Mouse (Mus musculus) layer of hippocampus, adult 9-11 months (tissue): ENCODE data around the gene St13.

ENCODE experiments used
- DNase-seq: peaks from one replicate; pipeline ENCODE4 v3.0.0; 2022

The St13 gene

DNA sequence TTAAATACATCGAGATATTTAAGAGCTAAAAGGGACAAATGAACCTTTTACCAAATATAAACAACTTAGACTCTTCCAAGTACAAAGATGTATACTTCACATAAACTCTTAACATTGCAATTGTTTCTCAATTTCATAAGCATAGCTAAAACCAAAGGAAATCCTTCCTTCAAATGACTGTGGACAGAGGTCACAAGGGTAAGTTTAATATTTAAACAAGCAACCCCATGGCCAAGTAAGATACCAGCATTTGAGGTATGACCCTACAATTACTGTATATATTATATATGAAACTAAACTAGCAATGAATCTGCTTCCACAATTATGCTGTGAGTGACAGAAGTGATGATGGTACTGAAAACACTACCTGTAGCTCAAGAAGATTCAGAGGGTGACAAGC is 35.6 kb downstream of the St13 start:
- no peak for DNase-seq

DNA sequence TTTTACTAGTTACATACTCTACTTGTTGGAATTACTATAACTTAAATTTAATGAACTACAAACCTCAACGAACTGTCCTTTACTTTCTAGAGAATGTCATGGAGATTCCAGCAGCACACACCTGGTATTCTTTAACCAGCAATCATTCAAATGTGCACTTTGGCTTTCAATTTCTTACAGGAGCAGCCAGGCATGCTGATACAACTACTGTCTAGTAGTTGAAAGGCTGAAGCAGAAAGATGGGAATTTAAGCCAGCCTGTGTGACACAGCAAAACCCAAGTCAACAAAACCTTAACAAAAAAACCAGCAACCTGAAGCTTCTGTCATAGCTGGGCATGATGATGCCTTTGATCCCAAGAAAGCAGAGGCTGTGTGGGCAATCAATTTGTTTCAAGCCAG is 37.4 kb downstream of the St13 start:
- no peak for DNase-seq

DNA sequence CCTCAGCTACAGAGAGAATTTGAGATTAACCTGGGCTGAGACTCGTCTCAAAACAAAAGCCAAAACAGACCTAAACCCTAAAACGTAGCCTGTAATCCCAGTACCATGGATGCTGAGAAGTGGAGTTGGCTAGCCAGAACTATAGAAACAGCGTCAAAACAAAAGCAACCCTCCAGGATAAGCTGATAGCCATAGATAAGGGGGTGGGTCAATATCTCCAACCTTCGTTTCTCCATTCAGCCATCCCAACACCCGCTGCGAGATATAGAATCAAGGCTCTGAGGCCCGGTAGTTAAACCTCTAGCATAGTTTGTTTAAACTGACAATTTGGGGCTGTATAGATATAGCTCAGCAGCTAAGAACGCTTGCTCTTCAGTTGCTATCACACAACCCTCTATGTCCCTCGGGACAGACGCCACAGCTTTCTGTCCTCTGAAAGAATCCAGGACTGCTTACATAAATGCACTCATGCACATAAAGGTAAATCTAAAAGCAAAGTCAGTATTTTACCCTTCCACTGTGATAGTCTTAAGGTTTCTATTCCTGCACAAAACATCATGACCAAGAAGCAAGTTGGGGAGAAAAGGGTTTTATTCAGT is 38.4 kb downstream of the St13 start:
- DNase-seq = no peak

DNA sequence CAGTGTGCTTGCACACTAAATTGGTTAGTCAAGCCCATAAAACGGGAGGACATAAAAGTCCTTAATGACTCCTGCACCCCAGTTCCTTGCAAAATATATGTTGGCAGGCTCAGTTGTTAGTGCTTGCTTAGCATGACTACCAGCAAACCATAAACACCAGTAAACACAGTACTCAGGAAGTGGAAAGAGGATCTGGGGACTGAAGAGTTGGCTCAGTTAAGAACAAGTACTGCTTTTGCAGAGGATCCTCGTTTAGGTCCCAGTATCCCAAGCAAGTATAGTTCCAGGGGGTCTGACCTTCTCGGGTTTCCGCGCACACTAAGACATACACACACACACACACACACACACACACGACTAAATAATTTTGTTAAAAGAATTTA is 38.9 kb downstream of the St13 start:
- DNase-seq = no peak

DNA sequence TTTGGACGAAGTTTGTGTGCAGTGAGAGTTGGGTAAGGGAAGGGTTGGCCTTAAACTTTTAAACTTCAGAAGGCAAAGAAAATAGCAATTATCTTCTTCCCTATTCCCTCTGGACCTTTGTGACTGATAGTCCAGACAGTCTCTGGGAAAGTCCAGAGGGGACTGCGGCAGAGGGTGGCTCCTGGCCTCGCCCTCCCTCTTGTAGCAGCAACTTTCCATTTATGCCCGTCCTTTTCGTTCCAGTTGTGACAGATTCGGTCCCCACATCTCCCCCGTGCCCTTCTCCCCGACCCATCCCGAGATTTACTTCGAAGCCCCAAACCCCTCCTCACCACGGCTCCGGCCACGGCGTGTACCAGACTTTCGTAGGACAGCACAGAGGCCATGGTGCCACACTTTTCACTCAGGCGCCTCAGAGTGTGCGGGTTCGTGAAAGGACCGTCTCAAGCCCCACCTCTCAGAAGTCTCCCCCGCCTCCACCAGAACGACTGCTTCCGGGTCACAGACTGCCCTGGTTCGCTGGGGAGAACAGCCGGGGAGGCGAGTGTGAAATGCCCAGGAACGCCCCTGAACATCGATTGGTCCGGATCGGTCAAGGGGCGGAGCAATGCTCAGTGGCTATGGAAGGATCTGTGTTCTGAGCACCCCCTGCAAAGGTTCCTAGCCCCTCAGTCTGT is 39.4 kb downstream of the St13 start, which contains the start of gene Slc25a17:
Gene Slc25a17 (minus strand): TSS at position 468 of the 677 bp plus-strand sequence.
- DNase-seq = peak; percentile 95

DNA sequence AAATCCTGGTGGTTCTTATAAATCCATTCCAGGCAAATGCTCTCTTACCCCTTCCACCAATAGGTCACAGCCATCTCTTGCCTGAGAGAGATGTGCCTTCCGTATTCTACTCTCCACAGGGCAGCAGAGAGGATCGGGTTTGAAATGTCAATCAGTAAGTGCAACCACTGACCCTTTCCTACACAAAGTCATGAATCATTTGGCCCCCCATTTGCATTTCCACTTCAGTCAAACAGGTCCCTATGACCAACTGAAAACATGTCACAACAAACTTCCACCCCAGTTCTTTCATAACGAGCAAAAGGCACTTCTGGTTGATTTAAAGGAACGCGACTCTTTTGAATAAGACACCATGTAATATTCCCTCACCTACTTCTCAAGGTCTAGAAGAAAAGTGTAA is 40.5 kb downstream of the St13 start:
- DNase-seq = no peak

DNA sequence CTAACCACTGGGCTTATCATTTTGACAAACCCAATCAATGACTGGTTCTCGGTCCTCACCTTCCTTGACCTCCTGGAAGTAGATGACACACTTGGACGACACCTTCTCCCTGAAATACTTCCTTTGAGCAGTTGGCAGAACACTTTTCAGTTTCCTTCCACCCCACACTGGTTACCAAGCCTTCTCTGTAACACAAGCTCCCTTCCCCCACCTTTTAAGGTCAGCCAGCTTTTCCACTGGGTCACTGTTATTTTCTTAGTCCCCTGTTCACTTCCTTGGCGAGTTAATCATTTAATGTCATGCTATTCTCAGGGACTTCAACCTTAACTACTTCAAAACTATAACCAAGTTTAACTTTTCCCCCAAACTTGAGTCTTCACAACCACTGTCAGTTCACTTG is 40.9 kb downstream of the St13 start:
- DNase-seq = no peak

DNA sequence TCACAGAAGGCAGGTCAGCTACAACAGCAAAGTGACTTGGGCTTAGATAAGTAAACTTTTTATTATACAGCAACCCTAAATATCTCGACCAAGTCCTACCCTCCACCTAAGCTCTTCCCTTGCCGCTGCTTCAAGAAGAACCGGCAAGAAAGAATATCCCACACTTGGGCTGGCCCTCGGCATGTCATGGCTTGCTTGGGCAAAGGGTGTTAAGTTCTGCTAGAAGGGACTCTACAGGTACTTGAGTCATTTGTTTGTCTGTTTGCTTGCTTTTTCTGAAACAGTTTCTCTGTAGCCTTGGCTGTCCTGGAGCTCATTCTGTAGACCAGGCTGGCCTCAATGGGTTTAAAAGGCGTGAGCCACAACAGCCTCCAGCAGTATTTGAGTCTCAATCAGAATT is 42.9 kb downstream of the St13 start:
- no peak for DNase-seq

DNA sequence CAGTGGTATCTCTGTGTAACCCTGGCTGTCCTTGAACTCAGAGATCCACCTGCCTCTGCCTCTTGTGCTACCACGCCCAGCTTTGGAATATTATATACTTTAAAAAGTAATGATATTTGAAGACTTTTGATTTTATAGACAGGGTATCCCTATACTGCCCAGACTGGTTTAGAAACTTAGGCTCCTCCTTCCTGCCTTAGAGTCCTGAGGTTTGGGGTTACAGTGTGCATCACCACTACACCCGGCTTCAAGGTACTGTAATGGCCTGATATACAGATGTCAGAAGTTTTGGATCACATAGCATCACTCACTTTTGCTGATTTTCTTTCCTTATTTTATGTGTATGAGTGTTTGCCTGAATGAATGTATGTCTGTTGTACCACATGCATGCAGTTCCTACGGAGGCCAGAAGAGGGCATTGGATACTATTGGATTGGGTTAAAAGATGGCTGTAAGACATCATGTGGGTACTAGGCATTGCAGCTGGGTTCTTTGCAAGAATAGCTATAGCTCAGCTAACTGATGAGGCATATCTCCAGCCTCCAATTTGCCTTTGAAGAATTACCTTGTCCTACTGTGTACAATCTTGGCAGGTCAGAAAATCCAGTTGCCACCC is 44.6 kb downstream of the St13 start:
- DNase-seq = no peak

DNA sequence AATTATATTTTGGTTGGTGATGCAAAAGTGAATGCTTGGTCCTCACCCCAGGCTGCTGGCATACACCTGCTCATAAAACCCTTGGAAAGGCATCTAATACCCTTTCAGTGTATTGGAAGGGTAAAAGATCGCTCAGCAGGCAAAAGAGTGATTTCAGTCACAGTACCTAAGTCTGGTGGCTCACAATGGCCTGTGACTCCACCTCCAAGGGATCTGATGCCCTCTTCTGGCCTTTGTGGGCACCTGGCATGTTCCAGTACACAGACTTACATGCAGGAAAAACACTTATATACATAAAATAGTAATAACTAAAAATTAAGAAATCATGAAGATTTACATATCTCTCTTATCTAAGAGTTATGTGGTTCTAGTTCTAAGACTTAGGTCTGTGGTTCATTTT is 47.2 kb downstream of the St13 start:
- no peak for DNase-seq

DNA sequence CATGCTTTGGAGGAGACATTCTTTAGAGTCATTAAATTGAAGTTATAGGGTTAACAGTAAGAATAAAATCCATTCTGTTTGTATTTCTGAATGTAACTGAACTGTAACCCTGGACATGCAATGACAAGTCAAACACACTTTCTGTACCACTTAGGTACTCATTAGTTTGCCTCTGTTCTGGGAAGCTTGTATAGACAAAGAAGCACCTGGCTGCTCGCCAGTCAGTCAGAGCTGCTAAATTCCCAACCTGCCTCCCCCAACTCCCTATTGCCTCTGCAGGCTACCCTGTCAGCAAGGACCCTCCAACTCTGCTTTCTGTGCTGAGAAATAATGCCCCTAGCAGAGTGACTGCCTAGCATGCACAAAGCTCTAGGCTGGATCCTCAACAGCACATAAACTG is 49.5 kb downstream of the St13 start:
- no peak for DNase-seq

DNA sequence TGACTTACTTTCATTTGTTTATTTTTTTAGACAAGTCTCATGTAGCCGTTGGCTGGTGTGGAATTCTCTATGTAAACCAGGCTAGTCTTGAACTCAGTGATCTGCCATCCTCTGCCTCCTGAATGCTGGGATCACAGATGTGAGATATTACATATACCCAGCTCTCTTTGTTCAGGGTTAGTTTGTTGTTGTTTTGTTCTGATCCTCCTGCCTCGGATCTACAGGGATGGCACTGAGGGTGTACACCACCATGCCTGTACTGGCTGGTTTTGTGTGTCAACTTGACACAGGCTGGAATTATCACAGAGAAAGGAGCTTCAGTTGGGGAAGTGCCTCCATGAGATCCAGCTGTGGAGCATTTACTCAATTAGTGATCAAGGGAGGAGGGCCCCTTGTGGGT is 51.5 kb downstream of the St13 start:
- DNase-seq = no peak

DNA sequence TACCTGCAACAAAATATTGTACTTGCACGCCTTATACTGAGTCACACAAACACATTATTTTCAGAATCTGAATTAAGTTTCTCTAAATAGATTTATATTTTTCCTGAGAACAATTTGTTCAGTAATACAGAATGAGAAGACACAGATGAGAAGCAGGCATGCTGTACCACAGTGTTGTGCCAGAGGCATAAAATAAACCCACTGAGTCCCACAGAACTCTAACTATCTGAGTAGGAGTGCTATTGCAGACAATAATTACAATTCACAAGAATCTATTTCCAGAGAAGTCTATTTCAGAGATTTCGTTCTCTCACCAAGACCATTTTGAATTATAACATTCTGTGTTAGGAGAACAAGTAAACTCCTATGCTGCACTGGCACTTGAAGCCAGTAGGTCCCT is 52.4 kb downstream of the St13 start:
- DNase-seq = peak; percentile 75

DNA sequence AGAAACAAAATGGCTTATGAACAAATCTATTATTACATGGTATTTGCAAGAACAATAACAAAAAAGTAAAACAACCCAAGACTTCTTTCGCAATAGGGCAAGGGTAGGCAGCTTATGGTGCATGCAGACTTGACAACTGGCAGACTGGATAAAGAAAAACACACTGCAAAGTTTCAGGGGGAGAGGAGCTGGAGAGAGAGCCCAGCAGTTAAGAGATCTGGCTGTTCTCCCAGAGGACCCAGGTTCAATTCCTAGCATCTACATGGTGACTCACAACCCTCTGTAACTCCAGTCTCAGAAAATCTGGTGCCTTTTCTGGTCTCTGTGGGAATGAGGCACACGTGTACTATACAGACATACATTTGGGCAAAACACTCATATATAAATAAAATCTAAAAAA is 58.5 kb downstream of the St13 start:
- DNase-seq = peak; percentile 28

DNA sequence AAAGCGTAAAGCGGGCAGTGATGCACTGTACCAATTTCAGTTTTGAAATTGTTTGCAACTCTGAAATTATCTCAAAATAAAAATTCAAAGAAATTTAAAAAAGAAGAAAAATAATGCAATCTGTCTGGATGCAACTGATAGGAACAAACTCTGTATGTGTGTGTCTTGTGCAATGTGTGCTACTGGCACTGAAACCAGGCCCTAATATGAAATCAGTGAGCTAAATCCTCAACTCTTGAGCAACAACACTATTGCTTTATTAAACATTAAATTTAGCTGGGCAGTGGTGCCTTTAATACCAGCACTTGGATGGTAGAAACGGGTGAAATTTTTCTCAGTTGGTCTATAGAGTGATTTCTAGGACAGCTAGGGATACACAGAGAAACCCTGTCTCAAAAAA is 60.7 kb downstream of the St13 start:
- DNase-seq = no peak

DNA sequence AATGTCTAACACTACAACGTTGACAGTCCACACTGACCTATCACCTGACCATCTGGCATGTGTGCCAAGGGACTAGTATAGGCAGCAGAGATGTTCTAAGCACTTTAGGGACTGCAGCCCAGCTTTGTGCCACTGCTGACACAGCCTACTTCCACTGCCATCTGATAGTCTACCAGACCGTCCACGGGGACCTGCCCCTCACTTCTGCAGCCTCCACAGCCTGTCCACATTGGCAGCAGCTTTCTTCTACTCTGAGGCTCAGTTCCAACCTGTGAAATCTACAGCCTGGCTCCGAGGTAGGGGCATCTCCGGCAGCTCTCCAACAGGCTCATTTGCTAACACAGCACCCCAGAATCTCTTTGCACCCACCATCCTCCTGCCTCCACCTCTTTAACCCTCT is 63.4 kb downstream of the St13 start:
- DNase-seq = no peak

DNA sequence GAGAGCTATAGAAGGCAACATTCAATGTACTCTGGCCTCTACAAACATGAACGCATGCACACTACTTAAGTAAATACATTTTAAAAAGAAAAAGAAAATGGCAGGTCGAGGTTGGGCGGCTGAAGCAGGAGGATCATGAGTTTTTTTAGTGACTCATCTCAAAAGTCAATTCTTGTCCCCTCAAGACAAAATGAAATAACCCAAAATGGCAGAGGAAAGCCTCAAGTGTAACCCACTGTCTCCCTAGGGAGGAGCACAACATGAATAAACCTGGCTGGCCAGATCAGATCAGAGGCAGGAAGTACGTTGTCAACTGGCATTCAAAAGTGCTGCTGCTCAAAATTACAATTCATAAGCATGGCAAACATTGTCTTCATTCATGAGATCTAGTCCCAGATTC is 67.4 kb downstream of the St13 start:
- no peak for DNase-seq

DNA sequence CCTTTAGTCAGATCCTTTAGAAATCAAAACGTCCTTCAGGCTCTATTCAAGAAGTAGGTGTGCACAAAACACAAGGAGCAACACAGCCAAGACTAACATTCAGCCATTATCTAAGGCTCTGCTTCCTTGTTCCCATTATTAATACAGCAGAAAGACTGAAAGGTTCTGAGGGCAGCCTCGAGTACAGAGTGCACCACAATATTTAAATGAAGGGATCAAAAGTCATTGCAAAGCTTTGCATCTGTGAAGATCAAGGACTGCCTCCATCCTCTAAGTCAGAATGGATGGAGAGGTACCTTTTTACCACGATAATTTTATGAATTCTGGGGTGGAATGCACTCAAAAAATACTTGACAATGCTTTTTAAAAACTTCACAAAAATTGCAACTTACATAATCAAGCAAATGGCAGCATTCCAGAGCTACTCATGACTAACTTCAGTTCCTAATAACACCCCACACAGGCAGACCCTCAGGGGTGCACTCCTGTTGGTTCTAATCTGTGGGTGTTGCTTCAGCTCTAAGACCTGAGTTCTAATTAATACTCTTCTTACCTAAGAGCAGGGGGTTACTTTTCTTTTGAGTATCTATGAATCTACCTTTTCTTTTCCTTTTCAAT is 69.0 kb downstream of the St13 start:
- DNase-seq = no peak

DNA sequence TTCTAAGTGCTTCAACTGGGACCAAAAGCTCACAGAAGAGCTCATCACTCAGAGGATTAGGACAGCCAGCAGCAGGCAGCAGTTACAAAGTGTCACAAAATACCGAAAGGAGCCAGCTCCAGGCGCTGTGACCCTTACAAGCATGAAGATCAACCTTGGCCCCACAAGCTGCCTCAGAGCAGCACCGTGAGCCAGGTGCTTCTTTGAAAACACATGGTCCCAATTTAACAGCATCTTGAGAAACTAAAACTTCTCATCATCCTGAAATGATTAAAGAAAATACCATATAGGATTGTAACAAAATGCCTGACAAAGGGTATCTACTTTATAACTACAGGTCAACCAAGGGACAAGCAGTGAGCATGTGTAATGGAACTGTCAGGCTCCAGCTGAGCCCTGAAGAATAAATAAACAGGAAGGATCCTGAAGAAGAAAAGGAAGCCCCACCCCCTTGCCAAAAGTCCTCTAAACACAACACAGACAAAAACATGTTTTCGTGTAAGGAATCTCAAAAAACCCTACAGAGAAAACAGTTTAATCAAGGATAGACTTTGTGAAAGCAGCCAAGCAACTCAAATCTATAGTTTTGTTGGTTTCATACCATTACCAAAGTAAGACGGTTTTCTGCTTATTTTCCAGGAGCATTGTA is 70.0 kb downstream of the St13 start:
- DNase-seq = no peak

DNA sequence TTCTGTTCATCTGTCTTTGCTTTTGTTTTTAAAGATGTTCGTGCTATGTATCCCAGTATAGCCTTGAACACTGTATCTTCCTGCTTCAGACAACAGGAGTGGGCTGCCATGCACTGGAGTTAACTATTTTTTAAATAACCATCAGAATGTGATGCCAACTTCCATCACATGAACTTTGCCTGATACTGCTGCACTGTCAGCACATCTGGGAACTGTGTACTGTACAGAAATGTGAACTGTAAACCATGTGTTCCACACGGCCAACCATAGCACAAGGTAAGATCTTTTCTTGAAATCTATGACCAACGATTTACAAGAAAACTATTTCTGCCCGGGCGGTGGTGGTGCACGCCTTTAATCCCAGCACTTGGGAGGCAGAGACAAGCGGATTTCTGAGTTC is 72.4 kb downstream of the St13 start:
- DNase-seq = no peak

DNA sequence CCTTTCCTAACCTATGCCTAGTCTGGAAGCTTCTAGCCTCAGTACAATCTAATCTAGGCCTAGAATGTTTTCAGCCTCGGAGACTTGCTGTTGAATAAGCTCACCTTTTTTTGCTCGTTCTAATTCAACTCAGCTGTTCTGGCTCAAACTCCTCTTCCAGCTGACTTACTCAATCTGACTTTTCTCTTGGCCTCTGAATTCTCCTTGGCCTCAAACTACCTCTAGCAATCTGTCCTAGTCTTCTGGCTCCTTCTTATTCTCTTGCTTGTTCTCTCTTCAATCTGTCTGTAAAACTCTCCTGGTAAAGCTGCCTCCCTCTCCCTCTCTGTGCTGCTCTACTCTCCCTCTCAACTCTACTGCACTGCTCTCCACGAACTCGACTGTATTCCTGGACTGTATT is 74.9 kb downstream of the St13 start:
- DNase-seq = no peak

DNA sequence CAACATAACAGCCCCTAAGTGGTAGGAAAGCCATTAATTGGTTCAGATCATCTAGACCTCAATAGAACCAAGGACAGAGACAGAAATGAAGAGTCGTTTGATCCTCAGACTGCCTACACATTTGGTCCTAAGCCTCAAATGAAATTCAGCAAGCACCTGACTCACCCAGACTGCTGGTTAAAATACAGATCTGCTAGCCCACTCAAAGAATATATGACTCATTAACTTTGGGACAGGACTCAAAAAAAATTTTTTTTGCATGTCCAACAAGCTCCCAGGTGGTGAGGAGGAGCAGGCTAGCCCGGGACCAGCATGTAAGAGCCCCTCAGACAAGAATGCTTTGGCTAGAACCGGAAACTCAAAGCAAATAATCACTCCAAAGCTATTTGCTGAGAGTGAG is 79.7 kb downstream of the St13 start:
- peak; percentile 19 for DNase-seq

DNA sequence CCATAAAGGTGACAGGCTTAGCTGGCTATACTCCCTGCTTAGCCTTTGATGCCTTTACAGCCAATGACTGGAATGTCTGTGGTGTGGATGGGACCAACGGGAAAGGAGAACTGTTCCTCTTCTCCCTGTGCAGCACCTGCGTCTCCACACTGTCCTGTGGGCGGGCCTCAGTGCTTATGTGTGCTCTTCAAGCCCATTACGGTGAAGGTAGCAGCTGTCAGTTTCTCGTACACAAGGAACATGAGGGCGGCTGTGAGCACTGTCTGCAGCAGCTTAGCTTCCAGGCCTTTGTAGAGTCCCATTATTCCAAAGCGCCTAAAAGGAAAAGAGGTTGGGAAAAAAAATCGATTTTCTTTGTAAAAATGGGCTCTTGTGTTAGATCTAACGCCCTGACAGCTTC is 80.4 kb downstream of the St13 start:
- peak; percentile 24 for DNase-seq

DNA sequence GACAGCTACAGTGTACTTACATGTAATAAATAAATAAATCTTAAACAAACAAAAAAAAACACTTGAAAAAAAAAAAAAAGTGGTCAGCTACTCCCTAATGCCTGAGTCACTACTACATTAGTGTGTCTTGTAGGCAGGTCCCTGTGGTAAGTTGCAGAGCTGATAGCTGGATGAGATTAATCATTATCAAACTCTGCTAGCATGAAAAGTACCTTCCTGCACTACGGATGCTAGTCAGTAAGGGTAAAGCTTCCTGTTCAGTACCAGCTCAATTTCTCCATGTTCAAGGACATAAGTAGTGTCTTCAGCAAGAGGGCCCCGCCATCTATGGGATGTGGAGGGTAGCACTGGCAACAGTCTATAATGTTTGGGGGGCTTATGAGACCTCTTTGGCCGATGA is 85.9 kb downstream of the St13 start:
- no peak for DNase-seq
